Mouse (Mus musculus): Measurements from ENCODE around the gene Fbxo47. TPM values are rescaled to one million over a fixed set of nuclear protein-coding genes. Genes with fewer than 3 reads are reported as not detected.

Fbxo47 gene
- total and polyA plus RNA-seq, 3 experiments = 0.73 to 1.2 TPM; not detected in 1

DNA sequence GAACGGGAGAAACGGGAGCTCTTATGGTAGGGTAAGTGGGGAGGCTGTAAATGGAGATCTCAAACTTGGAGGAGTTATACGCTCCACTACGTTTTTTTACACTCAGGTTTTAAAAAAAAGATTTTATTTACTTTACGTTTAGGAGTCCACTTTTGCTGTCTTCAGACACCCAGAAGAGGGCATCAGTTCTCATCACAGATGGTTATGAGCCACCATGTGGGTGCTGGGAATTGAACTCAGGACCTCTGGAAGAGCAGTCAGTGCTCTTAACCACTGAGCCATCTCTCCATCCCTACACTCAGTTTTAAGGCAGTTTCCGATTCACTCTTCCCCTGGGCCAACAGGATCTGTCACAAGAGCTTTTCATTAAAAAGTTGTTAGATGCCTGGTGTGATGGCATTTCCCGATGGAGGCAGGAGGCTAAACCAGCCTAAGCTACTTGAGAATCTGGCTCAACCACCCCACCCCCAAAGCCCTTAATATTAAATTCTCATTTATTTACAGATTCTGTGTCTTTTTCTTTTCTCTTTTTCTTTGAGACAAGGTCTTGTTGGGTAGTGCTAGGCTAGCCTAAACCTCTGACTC is 739 bp upstream of the Fbxo47 start (continued):
- peak; percentile 11; the same call in 1 of the 2 replicates for TF ChIP-seq ZC3H11A (IDR thresholded peaks at IDR 0.05; ENCODE audit: low read depth, low read length)
- peak; percentile 93 for TF ChIP-seq TBP (IDR thresholded peaks at IDR 0.05; ENCODE audit: low read depth, low read length)

DNA sequence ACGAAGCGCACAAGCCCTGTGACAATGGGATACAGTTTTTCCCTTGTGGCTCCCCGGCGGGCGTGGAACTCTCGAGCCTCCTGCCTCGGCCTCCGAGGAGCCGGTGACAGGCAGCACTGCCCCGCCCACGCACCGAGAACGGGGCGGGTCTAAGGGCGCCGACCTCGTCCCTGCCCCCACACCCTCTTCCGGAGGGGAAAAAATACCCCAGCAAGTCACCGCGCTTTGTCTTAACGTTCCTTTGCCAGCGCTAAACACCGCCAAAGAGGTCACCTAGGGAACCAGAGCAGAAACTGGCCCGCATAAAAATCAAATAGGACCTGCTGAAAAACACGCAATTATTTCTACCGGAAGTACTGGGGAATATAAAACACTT is 424 bp downstream of the Fbxo47 start:
- Histone ChIP-seq H3K9ac (ENCODE audit: control insufficient read depth, low read depth, low read length, poor library complexity, severe bottlenecking) (peak overlapping the region; percentile 91), H3K27me3 (ENCODE audit: control insufficient read depth in 1 of 2, insufficient read depth in 2 of 2, low read length in 2 of 2) (no peaks in the 10 kb centered on the region), H3K9me3 (replicated peaks; ENCODE audit: insufficient read depth, low read length) (no peaks in the 10 kb centered on the region), H3K79me2 (ENCODE audit: control insufficient read depth, insufficient read depth, low read length, poor library complexity) (peaks cover 1% of the 10 kb centered on the region; the same call in 1 of the 2 replicates), H3K4me3 (ENCODE audit: control insufficient read depth in 1 of 2, insufficient read depth in 1 of 2, low read depth in 2 of 2, low read length in 2 of 2) (peak overlapping the region; percentile 55 to 92), H3K4me1 (ENCODE audit: control insufficient read depth in 1 of 2, insufficient read depth in 2 of 2, low read length in 2 of 2) (peaks cover 0 to 11% of the 10 kb centered on the region in 2 experiments; a peak in 2 of 4 replicates), H3K36me3 (ENCODE audit: control insufficient read depth in 1 of 2, insufficient read depth in 2 of 2, low read length in 2 of 2) (peaks cover 0 to 8% of the 10 kb centered on the region in 2 experiments; a peak in 2 of 4 replicates), H3K27ac (ENCODE audit: control insufficient read depth, low read depth, low read length) (peak overlapping the region; percentile 98)
- peak; percentile 90 for DNase-seq (ENCODE audit: low read depth, low spot score)
- TF ChIP-seq TBP (IDR thresholded peaks at IDR 0.05; ENCODE audit: low read depth, low read length) (0 out of 2 replicates have a peak, but pooled peaks have one; percentile 65), ZNF384 (IDR thresholded peaks at IDR 0.05; ENCODE audit: low read depth, low read length) (no peak), NELFE (IDR thresholded peaks at IDR 0.05; ENCODE audit: low read depth, low read length) (peak; percentile 65; the same call in 1 of the 2 replicates), CHD1 (IDR thresholded peaks at IDR 0.05; ENCODE audit: low read depth, low read length) (no peak), MXI1 (IDR thresholded peaks at IDR 0.05; ENCODE audit: low read depth, low read length) (peak; percentile 63; the same call in 1 of the 2 replicates), TCF12 (IDR thresholded peaks at IDR 0.05; ENCODE audit: low read depth, low read length) (0 out of 2 replicates have a peak, but pooled peaks have one; percentile 9), POLR2A (IDR thresholded peaks at IDR 0.05; ENCODE audit: control insufficient read depth in 1 of 2, insufficient read depth in 1 of 2, low read depth in 1 of 2, low read length in 2 of 2, poor library complexity in 1 of 2) (peak; percentile 40 to 68; a peak in 2 of 4 replicates), ZMIZ1 (IDR thresholded peaks at IDR 0.05; ENCODE audit: low read depth, low read length) (no peak), MAZ (IDR thresholded peaks at IDR 0.05; ENCODE audit: low read depth, low read length) (peak; percentile 24; the same call in 1 of the 2 replicates), ETS1 (IDR thresholded peaks at IDR 0.05; ENCODE audit: low read depth, low read length) (0 out of 2 replicates have a peak, but pooled peaks have one; percentile 42), POLR2AphosphoS5 (IDR thresholded peaks at IDR 0.05; ENCODE audit: borderline replicate concordance, low read depth, low read length) (no peak), CHD2 (IDR thresholded peaks at IDR 0.05; ENCODE audit: low read length) (no peak; the same call in 1 of the 2 replicates), MYC (IDR thresholded peaks at IDR 0.05; ENCODE audit: low read depth, low read length) (0 out of 2 replicates have a peak, but pooled peaks have one; percentile 45), ELF1 (IDR thresholded peaks at IDR 0.05; ENCODE audit: low read depth, low read length) (peak; percentile 84), EP300 (IDR thresholded peaks at IDR 0.05; ENCODE audit: low read depth in 1 of 2, low read length in 2 of 2) (peak in 1 of 2 experiments; percentile 56; a peak in 1 of 4 replicates)

DNA sequence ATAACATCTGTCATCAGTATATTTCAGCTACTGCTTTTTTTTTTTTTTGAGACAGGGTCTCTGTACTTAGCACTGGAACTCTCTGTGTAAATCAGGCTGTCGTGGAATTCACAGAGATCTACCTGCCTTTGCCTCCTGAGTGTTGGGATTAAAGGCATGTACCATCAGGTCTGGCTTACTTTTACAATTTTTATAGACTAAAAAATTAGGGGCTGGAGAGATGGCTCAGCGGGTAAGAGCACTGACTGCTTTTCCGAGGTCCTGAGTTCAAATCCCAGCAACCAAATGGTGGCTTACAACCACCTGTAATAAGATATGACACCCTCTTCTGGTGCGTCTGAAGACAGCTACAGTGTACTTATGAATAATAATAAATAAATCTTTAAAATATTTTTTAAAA is 3.6 kb downstream of the Fbxo47 start:
- TF ChIP-seq TBP (IDR thresholded peaks at IDR 0.05; ENCODE audit: low read depth, low read length) (peak; percentile 62; the same call in 1 of the 2 replicates), POLR2AphosphoS2 (IDR thresholded peaks at IDR 0.05; ENCODE audit: low read length) (no peak)
- Histone ChIP-seq H3K36me3 (ENCODE audit: control insufficient read depth in 1 of 2, insufficient read depth in 2 of 2, low read length in 2 of 2) (peaks cover 0 to 6% of the 10 kb centered on the region in 2 experiments; a peak in 2 of 4 replicates), H3K9ac (ENCODE audit: control insufficient read depth, low read depth, low read length, poor library complexity, severe bottlenecking) (no peak overlapping the region), H3K79me2 (ENCODE audit: control insufficient read depth, insufficient read depth, low read length, poor library complexity) (peaks cover 1% of the 10 kb centered on the region; the same call in 1 of the 2 replicates), H3K9me3 (replicated peaks; ENCODE audit: insufficient read depth, low read length) (no peaks in the 10 kb centered on the region), H3K4me1 (ENCODE audit: control insufficient read depth in 1 of 2, insufficient read depth in 2 of 2, low read length in 2 of 2) (peaks cover 0 to 5% of the 10 kb centered on the region in 2 experiments; a peak in 1 of 4 replicates), H3K27ac (ENCODE audit: control insufficient read depth, low read depth, low read length) (no peak overlapping the region), H3K4me3 (ENCODE audit: control insufficient read depth in 1 of 2, insufficient read depth in 1 of 2, low read depth in 2 of 2, low read length in 2 of 2) (no peak overlapping the region), H3K27me3 (ENCODE audit: control insufficient read depth in 1 of 2, insufficient read depth in 2 of 2, low read length in 2 of 2) (no peaks in the 10 kb centered on the region)
- DNase-seq (ENCODE audit: low read depth, low spot score) = no peak

Data from MEL (cell line).